Mouse (Mus musculus): ENCODE measurements at regions not wholly inside any gene's neighbourhood (a gene's known extent, or its start where the extent isn't known, plus 50 kb on each side); places are given as distances from the start of the nearest gene placed in this dataset.

- TF ChIP-seq POLR2A (IDR thresholded peaks at IDR 0.05; ENCODE audit: low read depth, low read length) (no peak), CTCF (IDR thresholded peaks at IDR 0.05; ENCODE audit: extremely low read depth, insufficient read depth, insufficient read length, insufficient replicate concordance) (no peak)
These were observed 77.3 kb upstream of the Hs3st1 start for GRCm38 (mm10) chr5:39832565-39832964.
